Mouse (Mus musculus) lung, embryonic 16.5 days (tissue): ENCODE measurements around the gene Shank1. TPM values are rescaled to one million over a fixed set of nuclear protein-coding genes. Genes with fewer than 3 reads are reported as not detected.

ENCODE experiments used
- ATAC-seq: fragments of 200-750 bp; cut with Nextera tagmentation; 2 replicates; pipeline ENCODE4 v1.8.0; 2017; ENCODE audit warnings: low read depth, mild to moderate bottlenecking, moderate library complexity
- H3K27ac ChIP-seq: fragments of 300-500 bp; sonication (generic); 2 replicates; pipeline ENCODE4 v1.5.1; 2014; ENCODE audit warnings: mild to moderate bottlenecking, control low read depth, low read length
- H3K27me3 ChIP-seq: fragments of 300-500 bp; sonication (generic); 2 replicates; pipeline ENCODE4 v1.6.1; 2014; ENCODE audit warnings: low read depth, low read length, mixed read lengths; ENCODE audit not compliant: control insufficient read depth, insufficient read depth
- H3K36me3 ChIP-seq: fragments of 300-500 bp; sonication (generic); 2 replicates; pipeline ENCODE4 v1.6.1; 2014; ENCODE audit warnings: low read length; ENCODE audit not compliant: control insufficient read depth, insufficient read depth
- H3K4me1 ChIP-seq: fragments of 300-500 bp; sonication (generic); replicated peaks from 2 replicates; pipeline ENCODE4 v1.6.1; 2014; ENCODE audit warnings: low read length, mixed read lengths; ENCODE audit not compliant: control insufficient read depth, insufficient read depth
- H3K4me2 ChIP-seq: fragments of 300-500 bp; sonication (generic); 2 replicates; pipeline ENCODE4 v1.6.1; 2014; ENCODE audit warnings: low read depth, low read length, control low read depth
- H3K4me3 ChIP-seq: fragments of 300-500 bp; sonication (generic); 2 replicates; pipeline ENCODE4 v1.5.1; 2014; ENCODE audit warnings: mild to moderate bottlenecking, low read length, control low read depth
- H3K9ac ChIP-seq: fragments of 300-500 bp; sonication (generic); 2 replicates; pipeline ENCODE4 v1.6.1; 2014; ENCODE audit warnings: low read length, control low read depth
- H3K9me3 ChIP-seq: fragments of 300-500 bp; sonication (generic); 2 replicates; pipeline ENCODE4 v1.6.1; 2016; ENCODE audit warnings: low read length; ENCODE audit not compliant: control insufficient read depth
- WGBS: fragments of 180-500 bp; shearing (Covaris S2); extraction: QIAGEN DNeasy Blood & Tissue Kit; methylation state at CpG from one replicate; pipeline ENCODE4 v1.1.7; 2014; 5-methylcytosine and 5-hydroxymethylcytosine counted together
- polyA plus RNA-seq: library from polyadenylated mRNA; unstranded; fragments of >200 nt; fragmentation: Nextera tagmentation; extraction: Ambion mirVana; gene quantifications from 2 replicates; pipeline ENCODE4 v1.2.1, GENCODE M21; 2015

Gene Shank1
- polyA plus RNA-seq, 1 experiment from 2014 or later = 1.1 TPM

DNA sequence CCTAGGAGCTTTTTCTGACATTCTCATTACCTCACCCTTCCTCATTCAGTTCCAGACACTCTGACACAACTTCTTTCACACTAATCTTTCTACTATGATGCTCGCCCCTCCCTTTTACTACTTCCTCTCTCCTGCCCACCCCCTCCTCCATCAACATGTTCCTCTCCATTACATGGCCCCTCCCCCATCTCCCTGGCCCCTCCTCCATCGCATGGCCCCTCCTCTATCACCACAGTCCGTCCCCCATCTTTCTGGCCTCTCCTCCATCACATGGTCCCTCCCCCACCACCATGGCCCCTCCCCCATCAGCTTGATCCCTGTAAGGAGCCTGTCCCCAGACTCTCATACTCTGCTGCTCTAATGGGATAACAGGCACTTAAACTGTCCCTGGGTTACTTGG is 39.0 kb downstream of the Shank1 start:
- H3K4me1 ChIP-seq = peaks cover 9% of the 10 kb centered on the region; the same call in 1 of the 2 replicates
- H3K9ac ChIP-seq = no peak overlapping the region
- 25% methylated on average over 3 of the region's 3 CpGs for WGBS
- H3K27me3 ChIP-seq = peaks cover 31% of the 10 kb centered on the region
- no peak overlapping the region for H3K4me2 ChIP-seq
- H3K9me3 ChIP-seq = no peaks in the 10 kb centered on the region
- ATAC-seq = no peak
- no peak overlapping the region for H3K27ac ChIP-seq
- no peak overlapping the region for H3K4me3 ChIP-seq
- H3K36me3 ChIP-seq = no peaks in the 10 kb centered on the region

DNA sequence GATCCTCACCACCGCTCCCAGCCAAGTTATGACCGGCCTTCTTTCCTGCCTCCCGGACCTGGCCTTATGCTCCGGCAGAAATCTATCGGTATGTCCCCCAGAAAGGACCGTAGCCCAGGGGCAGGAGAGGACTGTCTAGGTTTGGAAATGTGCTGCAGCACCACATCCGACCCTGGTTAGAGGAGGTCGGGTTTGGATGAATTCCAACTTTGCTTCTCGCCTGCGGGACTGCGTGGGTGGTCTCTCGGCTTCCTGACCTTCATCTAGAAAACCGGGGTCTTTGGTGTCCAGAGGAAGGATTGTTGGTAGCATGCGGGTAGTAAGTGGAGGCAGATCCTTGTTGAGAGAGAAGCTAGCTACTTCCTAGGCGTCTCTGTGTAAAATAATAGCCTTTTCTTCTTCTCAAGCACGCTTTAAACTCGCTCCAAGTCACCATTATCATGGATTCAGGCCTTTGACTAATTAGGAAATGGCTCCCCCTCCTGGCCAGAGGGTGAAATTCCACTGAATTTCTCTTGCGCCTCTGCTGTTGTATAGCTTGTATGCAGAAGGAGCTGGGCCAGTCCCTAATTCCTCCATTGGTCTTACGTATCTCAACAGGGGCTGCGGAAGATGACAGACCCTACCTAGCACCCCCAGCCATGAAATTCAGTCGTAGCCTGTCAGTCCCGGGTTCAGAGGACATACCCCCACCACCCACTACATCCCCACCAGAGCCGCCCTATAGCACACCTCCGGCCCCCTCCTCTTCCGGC is 41.1 kb downstream of the Shank1 start:
- Histone ChIP-seq H3K4me2 (peak overlapping the region; percentile 56), H3K9ac (peak overlapping the region; percentile 52), H3K27me3 (peaks cover 51% of the 10 kb centered on the region), H3K4me1 (peaks cover 9% of the 10 kb centered on the region; the same call in 1 of the 2 replicates), H3K27ac (no peak overlapping the region), H3K9me3 (no peaks in the 10 kb centered on the region), H3K4me3 (peak overlapping the region; percentile 31), H3K36me3 (no peaks in the 10 kb centered on the region)
- WGBS = 5% methylated on average over 25 of the region's 25 CpGs
- ATAC-seq = peak; percentile 71

DNA sequence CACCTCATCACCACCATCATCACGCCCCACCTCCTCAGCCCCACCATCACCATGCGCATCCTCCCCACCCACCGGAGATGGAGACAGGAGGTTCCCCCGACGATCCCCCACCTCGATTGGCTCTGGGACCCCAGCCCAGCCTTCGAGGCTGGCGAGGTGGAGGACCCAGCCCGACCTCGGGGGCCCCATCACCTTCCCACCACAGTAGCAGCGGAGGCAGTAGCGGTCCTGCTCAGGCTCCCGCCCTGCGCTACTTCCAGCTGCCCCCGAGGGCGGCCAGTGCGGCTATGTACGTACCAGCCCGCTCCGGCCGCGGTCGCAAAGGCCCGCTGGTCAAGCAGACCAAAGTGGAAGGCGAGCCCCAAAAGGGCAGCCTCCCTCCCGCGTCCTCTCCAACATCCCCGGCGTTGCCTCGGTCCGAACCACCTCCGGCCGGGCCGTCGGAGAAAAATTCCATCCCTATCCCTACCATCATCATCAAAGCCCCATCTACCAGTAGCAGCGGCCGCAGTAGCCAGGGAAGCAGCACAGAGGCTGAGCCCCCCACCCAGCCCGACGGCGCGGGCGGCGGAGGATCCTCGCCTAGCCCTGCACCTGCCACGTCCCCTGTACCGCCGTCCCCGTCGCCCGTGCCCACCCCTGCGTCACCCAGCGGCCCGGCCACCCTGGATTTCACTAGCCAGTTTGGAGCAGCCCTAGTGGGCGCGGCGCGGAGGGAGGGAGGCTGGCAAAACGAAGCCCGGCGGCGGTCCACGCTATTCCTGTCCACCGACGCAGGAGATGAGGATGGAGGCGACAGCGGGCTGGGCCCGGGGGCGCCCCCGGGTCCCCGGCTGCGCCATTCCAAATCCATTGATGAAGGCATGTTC is 42.1 kb downstream of the Shank1 start:
- Histone ChIP-seq H3K4me1 (peaks cover 9% of the 10 kb centered on the region; the same call in 1 of the 2 replicates), H3K27me3 (peaks cover 60% of the 10 kb centered on the region), H3K4me2 (no peak overlapping the region), H3K36me3 (no peaks in the 10 kb centered on the region), H3K4me3 (no peak overlapping the region), H3K27ac (no peak overlapping the region), H3K9me3 (no peaks in the 10 kb centered on the region), H3K9ac (no peak overlapping the region)
- WGBS = 4% methylated on average over 67 of the region's 71 CpGs
- ATAC-seq = no peak

DNA sequence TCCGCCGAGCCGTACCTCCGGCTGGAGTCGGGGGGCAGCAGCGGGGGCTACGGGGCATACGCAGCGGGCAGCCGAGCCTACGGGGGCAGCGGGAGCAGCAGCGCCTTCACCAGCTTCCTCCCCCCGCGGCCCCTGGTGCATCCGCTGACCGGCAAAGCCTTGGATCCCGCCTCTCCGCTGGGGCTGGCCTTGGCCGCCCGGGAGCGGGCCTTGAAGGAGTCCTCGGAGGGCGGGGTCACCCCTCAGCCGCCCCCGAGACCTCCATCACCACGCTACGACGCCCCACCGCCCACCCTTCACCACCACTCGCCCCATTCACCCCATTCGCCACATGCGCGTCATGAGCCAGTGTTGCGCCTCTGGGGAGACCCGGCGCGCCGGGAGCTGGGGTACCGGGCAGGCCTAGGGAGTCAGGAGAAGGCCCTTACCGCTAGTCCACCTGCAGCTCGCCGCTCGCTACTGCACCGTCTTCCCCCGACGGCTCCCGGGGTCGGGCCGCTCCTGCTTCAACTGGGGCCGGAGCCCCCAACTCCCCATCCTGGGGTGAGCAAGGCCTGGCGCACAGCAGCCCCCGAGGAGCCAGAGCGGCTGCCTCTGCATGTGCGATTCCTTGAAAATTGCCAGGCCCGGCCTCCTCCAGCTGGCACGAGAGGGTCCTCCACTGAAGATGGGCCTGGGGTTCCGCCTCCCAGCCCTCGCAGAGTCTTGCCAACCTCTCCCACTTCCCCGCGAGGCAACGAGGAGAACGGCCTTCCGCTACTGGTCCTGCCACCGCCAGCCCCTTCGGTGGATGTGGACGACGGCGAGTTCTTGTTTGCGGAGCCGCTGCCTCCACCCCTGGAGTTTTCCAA is 42.9 kb downstream of the Shank1 start:
- ATAC-seq = no peak

DNA sequence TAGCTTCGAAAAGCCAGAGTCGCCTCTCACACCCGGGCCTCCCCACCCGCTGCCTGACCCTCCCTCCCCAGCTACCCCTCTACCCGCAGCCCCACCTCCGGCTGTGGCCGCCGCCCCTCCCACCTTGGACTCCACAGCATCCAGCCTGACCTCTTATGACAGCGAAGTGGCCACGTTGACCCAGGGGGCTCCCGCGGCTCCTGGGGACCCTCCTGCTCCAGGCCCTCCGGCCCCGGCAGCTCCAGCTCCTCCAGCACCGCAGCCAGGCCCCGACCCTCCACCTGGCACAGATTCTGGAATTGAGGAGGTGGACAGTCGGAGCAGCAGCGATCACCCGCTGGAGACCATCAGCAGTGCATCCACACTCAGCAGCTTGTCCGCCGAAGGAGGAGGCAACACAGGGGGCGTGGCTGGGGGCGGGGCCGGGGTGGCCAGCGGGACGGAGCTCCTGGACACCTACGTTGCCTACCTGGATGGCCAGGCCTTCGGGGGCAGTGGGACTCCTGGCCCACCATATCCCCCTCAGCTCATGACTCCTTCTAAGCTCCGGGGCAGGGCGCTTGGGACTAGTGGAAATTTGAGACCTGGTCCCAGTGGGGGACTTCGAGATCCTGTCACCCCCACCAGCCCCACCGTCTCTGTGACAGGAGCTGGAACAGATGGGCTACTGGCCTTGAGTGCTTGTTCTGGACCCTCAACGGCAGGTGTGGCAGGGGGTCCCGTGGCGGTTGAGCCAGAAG is 43.7 kb downstream of the Shank1 start:
- no peak overlapping the region for H3K27ac ChIP-seq
- no peaks in the 10 kb centered on the region for H3K9me3 ChIP-seq
- H3K4me2 ChIP-seq = peak overlapping the region; percentile 22; the same call in 1 of the 2 replicates
- ATAC-seq = no peak
- 1% methylated on average over 33 of the region's 35 CpGs for whole genome bisulfite sequencing
- peaks cover 14% of the 10 kb centered on the region; the same call in 1 of the 2 replicates for H3K4me1 ChIP-seq
- no peaks in the 10 kb centered on the region for H3K36me3 ChIP-seq
- H3K9ac ChIP-seq = no peak overlapping the region
- peaks cover 68% of the 10 kb centered on the region for H3K27me3 ChIP-seq
- peak overlapping the region; percentile 7; the same call in 1 of the 2 replicates for H3K4me3 ChIP-seq

More for the DNA sequence above, 42.9 kb downstream of the Shank1 start:
- peaks cover 68% of the 10 kb centered on the region for H3K27me3 ChIP-seq
- no peaks in the 10 kb centered on the region for H3K36me3 ChIP-seq
- peaks cover 14% of the 10 kb centered on the region; the same call in 1 of the 2 replicates for H3K4me1 ChIP-seq
- H3K4me3 ChIP-seq = no peak overlapping the region
- H3K9me3 ChIP-seq = no peaks in the 10 kb centered on the region
- H3K4me2 ChIP-seq = peak overlapping the region; percentile 22; the same call in 1 of the 2 replicates
- 2% methylated on average over 67 of the region's 71 CpGs for WGBS
- no peak overlapping the region for H3K27ac ChIP-seq
- H3K9ac ChIP-seq = no peak overlapping the region

DNA sequence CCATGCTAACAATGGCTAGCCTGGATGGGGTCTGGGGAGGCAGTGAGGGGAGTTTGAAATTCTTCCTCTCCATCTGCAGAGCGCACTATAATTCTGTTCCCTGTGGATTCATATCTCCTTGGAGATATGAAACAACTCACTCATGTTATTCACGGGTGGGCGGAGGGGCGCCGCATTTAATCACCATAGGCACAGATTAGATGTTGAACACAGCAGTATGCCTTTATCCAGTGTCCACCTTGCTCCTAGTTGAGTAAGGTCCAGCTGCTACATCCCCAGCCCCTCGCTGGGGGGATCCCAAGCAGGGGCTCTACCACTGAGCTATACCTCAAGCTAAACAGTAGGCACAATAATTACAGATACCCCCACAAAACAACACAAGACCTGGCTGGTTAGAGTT is 45.4 kb downstream of the Shank1 start:
- WGBS = 72% methylated on average over 6 of the region's 6 CpGs
- H3K4me3 ChIP-seq = no peak overlapping the region
- H3K4me1 ChIP-seq = peaks cover 25% of the 10 kb centered on the region
- peaks cover 75% of the 10 kb centered on the region for H3K27me3 ChIP-seq
- H3K4me2 ChIP-seq = no peak overlapping the region
- no peak for ATAC-seq
- H3K9ac ChIP-seq = no peak overlapping the region
- no peak overlapping the region for H3K27ac ChIP-seq
- no peaks in the 10 kb centered on the region for H3K9me3 ChIP-seq
- no peaks in the 10 kb centered on the region for H3K36me3 ChIP-seq

DNA sequence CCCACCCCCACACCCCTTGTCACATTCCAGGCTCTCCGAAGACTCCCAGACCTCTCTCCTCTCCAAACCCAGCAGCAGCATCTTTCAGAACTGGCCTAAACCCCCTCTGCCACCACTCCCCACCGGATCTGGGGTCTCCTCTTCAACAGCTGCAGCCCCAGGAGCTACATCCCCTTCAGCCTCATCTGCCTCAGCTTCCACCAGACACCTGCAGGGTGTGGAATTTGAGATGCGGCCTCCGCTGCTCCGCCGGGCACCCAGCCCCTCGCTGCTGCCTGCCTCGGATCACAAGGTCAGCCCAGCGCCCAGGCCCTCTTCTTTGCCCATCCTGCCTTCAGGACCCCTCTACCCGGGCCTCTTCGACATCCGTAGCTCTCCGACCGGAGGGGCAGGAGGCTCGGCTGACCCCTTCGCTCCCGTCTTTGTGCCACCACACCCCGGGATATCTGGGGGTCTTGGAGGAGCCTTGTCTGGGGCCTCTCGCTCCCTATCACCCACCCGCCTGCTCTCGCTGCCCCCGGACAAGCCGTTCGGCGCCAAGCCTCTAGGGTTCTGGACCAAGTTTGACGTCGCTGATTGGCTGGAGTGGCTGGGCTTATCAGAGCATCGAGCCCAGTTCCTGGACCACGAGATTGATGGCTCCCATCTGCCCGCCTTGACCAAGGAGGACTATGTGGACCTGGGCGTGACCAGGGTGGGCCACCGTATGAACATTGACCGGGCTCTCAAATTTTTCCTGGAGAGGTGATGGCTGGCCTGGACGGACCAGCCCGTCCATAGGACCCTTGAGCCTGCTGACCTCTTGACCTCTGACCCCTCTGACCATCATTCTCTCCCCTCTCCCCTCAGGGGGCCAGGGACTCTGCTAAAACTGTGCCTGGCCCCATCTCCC is 46.8 kb downstream of the Shank1 start:
- H3K9ac ChIP-seq = peak overlapping the region; percentile 55
- 2% methylated on average over 35 of the region's 35 CpGs for WGBS

More for the DNA sequence above, 46.8 kb downstream of the Shank1 start:
- H3K4me1 ChIP-seq = peaks cover 23% of the 10 kb centered on the region
- ATAC-seq = no peak
- H3K27me3 ChIP-seq = peaks cover 74% of the 10 kb centered on the region
- peak overlapping the region; percentile 85 for H3K27ac ChIP-seq
- H3K9me3 ChIP-seq = no peaks in the 10 kb centered on the region
- H3K36me3 ChIP-seq = no peaks in the 10 kb centered on the region
- peak overlapping the region; percentile 40 for H3K4me2 ChIP-seq
- H3K4me3 ChIP-seq = peak overlapping the region; percentile 32
